Mouse (Mus musculus) liver, embryonic 14.5 days (tissue): ENCODE data around the gene Ccl4. TPM values are rescaled to one million over a fixed set of nuclear protein-coding genes. Genes with fewer than 3 reads are reported as not detected.

Experiments used
- ATAC-seq: fragments of 200-750 bp; cut with Nextera tagmentation; 2 replicates; pipeline ENCODE4 v1.8.0; 2017; ENCODE audit warnings: moderate number of reproducible peaks, mild to moderate bottlenecking, moderate library complexity; ENCODE audit not compliant: insufficient read depth
- DNase-seq, 3 experiments: peaks; one replicate each; pipeline ENCODE4 v3.0.0-alpha.2; 2012 to 2013; ENCODE audit warnings: low read depth in 3 of 3, low spot score in 3 of 3
- H3K27ac ChIP-seq: fragments of 300-500 bp; sonication (generic); 2 replicates; pipeline ENCODE4 v1.5.1; 2014; ENCODE audit warnings: moderate library complexity, mild to moderate bottlenecking, control low read depth, inconsistent platforms
- H3K27me3 ChIP-seq: fragments of 300-500 bp; sonication (generic); 2 replicates; pipeline ENCODE4 v1.6.1; 2014; ENCODE audit warnings: mild to moderate bottlenecking, low read length, moderate library complexity; ENCODE audit not compliant: control insufficient read depth, insufficient read depth
- H3K36me3 ChIP-seq: fragments of 300-500 bp; sonication (generic); replicated peaks from 2 replicates; pipeline ENCODE4 v1.6.1; 2014; ENCODE audit warnings: low read depth; ENCODE audit not compliant: control insufficient read depth, insufficient read depth
- H3K4me1 ChIP-seq, 2 experiments: fragments of 200-500 bp in 1 of 2; fragments of 300-500 bp in 1 of 2; sonication (generic) in 1 of 2; replicated peaks; 2 replicates each; pipeline ENCODE4 v1.6.1; 2012 to 2014; ENCODE audit warnings: antibody characterized with exemption in 1 of 2, inconsistent platforms in 1 of 2, low read length in 1 of 2; ENCODE audit not compliant: control insufficient read depth in 2 of 2, insufficient read depth in 2 of 2
- H3K4me2 ChIP-seq: fragments of 300-500 bp; sonication (generic); 2 replicates; pipeline ENCODE4 v1.6.1; 2014; ENCODE audit warnings: low read depth, mild to moderate bottlenecking, control low read depth, moderate library complexity
- H3K4me3 ChIP-seq, 2 experiments: fragments of 200-500 bp in 1 of 2; fragments of 300-500 bp in 1 of 2; sonication (generic) in 1 of 2; 2 replicates each; pipeline ENCODE4 v1.5.1; 2012 to 2014; ENCODE audit warnings: low read depth in 2 of 2, low read length in 2 of 2, mild to moderate bottlenecking in 2 of 2, control low read depth in 1 of 2, inconsistent platforms in 1 of 2, moderate library complexity in 1 of 2; ENCODE audit not compliant: insufficient read depth in 1 of 2
- H3K9ac ChIP-seq: fragments of 300-500 bp; sonication (generic); replicated peaks from 2 replicates; pipeline ENCODE4 v1.6.1; 2014; ENCODE audit warnings: mild to moderate bottlenecking, control low read depth, moderate library complexity
- H3K9me3 ChIP-seq: fragments of 300-500 bp; sonication (generic); 2 replicates; pipeline ENCODE4 v1.6.1; 2016; ENCODE audit warnings: low read length, mixed read lengths; ENCODE audit not compliant: control insufficient read depth
- CTCF ChIP-seq: IDR thresholded peaks from 2 replicates; pipeline ENCODE4 v1.5.1; 2016; ENCODE audit warnings: antibody characterized with exemption, low read depth, control low read depth
- EP300 ChIP-seq: IDR thresholded peaks from 2 replicates; pipeline ENCODE4 v1.6.1; 2016; ENCODE audit warnings: antibody characterized with exemption, low read depth
- WGBS: fragments of 180-500 bp; shearing (Covaris S2); extraction: QIAGEN DNeasy Blood & Tissue Kit; methylation state at CpG from one replicate; pipeline ENCODE4 v1.1.7; 2014; ENCODE audit not compliant: insufficient replicate concordance; 5-methylcytosine and 5-hydroxymethylcytosine counted together
- polyA plus RNA-seq, 2 experiments: library from polyadenylated mRNA; depleted of rRNA in 1 of 2; stranded (reverse) in 1 of 2; unstranded in 1 of 2; fragments of >200 nt; fragmentation: Nextera tagmentation in 1 of 2; extraction: Ambion mirVana in 1 of 2; gene quantifications; 2 replicates each; pipeline versions ENCODE4 v1.2.1 to v1.2.3; 2012 to 2014

Gene Ccl4
- polyA plus RNA-seq, 2 experiments: 0.45 to 0.84 TPM

DNA sequence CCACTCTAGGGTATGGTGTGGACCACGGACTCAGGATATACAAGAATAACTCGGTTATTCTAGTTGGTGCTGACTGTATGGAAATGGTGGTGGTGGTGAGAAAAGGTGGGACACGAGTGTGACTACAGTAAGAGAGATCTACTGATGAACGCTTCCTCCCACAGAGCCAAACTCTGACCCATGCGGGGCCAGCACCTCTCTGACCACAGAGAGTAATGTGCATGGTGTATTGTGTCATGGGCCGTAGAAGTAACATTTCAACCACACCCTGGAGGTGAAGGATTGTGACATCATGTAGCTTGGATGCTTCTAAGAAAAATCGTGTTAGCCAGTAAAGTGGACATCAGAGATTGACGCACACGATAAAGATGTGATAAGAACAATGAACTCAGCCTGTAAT lies 33.6 kb upstream of the Ccl4 start:
- H3K4me1 ChIP-seq: no peaks in the 10 kb centered on the region
- DNase-seq: no peak
- H3K4me2 ChIP-seq: no peak overlapping the region
- H3K36me3 ChIP-seq: no peaks in the 10 kb centered on the region
- H3K27me3 ChIP-seq: no peaks in the 10 kb centered on the region
- no peak overlapping the region for H3K4me3 ChIP-seq
- no peak overlapping the region for H3K27ac ChIP-seq
- ATAC-seq: no peak
- 48% methylated on average over 9 of the region's 9 CpGs for WGBS
- H3K9ac ChIP-seq: no peak overlapping the region
- H3K9me3 ChIP-seq: no peaks in the 10 kb centered on the region
- no peak for TF ChIP-seq EP300

DNA sequence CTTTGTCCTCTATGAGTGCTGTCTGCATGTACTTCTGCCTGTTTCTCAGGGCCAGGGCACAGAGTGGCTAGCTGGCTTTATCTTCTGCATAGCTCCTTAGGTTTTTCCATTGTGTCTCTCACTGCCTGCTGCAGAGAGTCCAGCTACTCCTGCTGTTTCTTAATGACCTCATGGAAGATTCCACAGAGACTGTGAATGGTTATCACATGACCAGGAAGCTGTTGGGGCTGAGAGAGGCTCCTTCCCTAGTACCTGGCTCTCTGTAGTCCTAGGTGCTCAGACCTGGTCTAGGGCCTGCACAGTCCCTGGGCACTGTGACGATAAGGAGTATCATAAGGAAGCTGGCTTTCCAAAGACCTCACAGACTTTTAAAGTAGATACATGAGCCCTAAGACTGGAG lies 31.8 kb upstream of the Ccl4 start:
- ATAC-seq (no peak), DNase-seq (no peak)
- Histone ChIP-seq H3K9me3 (no peaks in the 10 kb centered on the region), H3K27ac (no peak overlapping the region), H3K4me2 (no peak overlapping the region), H3K9ac (no peak overlapping the region), H3K4me3 (no peak overlapping the region), H3K4me1 (no peaks in the 10 kb centered on the region), H3K36me3 (no peaks in the 10 kb centered on the region), H3K27me3 (no peaks in the 10 kb centered on the region)
- 71% methylated on average over 1 of the region's 1 CpGs for WGBS
- TF ChIP-seq CTCF (no peak), EP300 (no peak)

DNA sequence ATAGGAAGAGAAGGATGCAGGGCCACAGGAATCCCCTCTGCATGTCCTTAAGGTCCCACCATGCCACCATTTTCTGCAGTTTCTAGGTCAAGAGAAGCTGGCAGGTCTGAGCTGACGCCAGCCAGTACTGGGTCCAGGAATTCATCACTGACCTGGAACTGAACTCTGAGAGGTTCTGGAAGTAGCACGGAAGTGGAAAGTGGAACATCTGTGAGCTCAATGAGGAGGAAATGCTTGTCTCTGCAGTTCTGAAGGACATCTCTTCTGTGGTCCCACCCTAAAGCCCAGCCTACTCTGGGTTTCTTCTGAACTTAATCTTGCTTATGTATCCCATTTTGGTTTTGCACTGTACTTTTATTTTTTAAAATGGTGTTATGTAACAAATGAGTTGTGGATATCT lies 31.3 kb upstream of the Ccl4 start:
- WGBS: 51% methylated on average over 2 of the region's 2 CpGs
- Histone ChIP-seq H3K36me3 (no peaks in the 10 kb centered on the region), H3K4me3 (no peak overlapping the region), H3K27me3 (no peaks in the 10 kb centered on the region), H3K4me1 (no peaks in the 10 kb centered on the region), H3K4me2 (no peak overlapping the region), H3K9ac (no peak overlapping the region), H3K9me3 (no peaks in the 10 kb centered on the region), H3K27ac (no peak overlapping the region)
- ATAC-seq (no peak), DNase-seq (no peak)
- TF ChIP-seq EP300 (no peak), CTCF (no peak)

DNA sequence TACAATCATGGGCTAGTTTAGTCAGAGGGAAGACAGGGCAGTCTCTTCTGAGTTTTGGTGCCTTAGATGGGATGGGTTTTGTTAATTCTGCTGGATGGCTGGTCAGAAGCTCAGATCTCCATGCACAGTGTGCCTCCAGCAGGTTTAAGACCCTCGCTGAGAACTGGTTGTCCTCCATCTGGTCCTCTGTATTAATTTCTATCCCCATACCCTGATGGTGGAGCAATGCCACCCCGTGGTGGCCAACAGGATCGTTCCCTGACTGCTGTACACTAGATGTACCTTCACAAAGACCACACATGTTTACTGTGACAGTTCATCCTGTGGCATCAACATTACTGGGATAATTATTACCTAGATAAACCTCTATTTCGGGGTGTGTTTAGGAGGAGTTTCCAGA lies 29.6 kb upstream of the Ccl4 start:
- H3K9me3 ChIP-seq: no peaks in the 10 kb centered on the region
- no peak overlapping the region for H3K4me2 ChIP-seq
- WGBS: 35% methylated on average over 4 of the region's 4 CpGs
- no peak overlapping the region for H3K9ac ChIP-seq
- H3K27ac ChIP-seq: no peak overlapping the region
- H3K4me1 ChIP-seq: no peaks in the 10 kb centered on the region
- DNase-seq (no peak), ATAC-seq (no peak)
- H3K27me3 ChIP-seq: no peaks in the 10 kb centered on the region
- no peak overlapping the region for H3K4me3 ChIP-seq
- peak; percentile 53 for TF ChIP-seq CTCF
- no peak for TF ChIP-seq EP300
- H3K36me3 ChIP-seq: no peaks in the 10 kb centered on the region

DNA sequence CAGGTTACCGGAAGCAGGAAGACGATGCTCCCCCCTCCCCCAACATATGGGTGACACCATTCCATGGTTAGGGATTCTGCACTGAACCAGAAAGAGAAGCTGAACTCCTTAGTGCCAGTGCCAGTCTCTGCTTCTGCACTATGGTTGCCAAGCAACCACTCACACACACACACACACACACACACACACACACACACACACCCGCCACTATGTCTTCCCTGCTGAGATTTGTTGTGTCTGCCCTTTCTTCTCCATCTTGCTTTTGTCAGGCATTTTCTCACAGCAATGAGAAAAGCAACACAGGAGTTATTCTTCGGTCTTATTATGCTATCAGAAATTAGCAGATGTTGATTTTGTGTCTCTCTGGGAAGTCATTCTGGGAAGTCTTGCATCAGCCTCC lies 28.0 kb upstream of the Ccl4 start:
- H3K27me3 ChIP-seq: no peaks in the 10 kb centered on the region
- H3K27ac ChIP-seq: no peak overlapping the region
- no peak for TF ChIP-seq EP300
- TF ChIP-seq CTCF: no peak
- H3K9me3 ChIP-seq: no peaks in the 10 kb centered on the region
- H3K9ac ChIP-seq: no peak overlapping the region
- no peak for DNase-seq
- no peak overlapping the region for H3K4me3 ChIP-seq
- no peaks in the 10 kb centered on the region for H3K4me1 ChIP-seq
- H3K4me2 ChIP-seq: no peak overlapping the region
- no peaks in the 10 kb centered on the region for H3K36me3 ChIP-seq
- 41% methylated on average over 4 of the region's 4 CpGs for WGBS
- no peak for ATAC-seq

DNA sequence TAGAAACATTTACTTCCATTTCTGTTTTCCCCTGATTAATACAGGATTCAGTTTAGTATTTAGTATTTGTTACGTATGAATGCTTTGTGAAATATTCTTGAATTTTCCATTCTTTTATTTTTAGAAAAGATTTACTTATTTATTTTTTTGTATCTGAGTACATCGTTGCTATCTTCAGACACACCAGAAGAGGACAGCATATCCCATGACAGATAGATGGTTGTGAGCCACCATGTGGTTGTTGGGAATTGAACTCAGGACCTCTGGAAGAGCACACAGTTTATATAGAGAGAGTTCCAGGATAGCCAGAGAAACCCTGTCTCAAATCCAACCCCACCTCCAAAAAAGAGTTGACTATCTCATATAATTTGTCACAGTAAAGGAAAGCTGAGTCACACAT lies 27.5 kb upstream of the Ccl4 start:
- Histone ChIP-seq H3K27me3 (no peaks in the 10 kb centered on the region), H3K4me3 (no peak overlapping the region), H3K9me3 (no peaks in the 10 kb centered on the region), H3K4me2 (no peak overlapping the region), H3K9ac (no peak overlapping the region), H3K36me3 (no peaks in the 10 kb centered on the region), H3K4me1 (no peaks in the 10 kb centered on the region), H3K27ac (no peak overlapping the region)
- ATAC-seq (no peak), DNase-seq (no peak)
- TF ChIP-seq EP300 (no peak), CTCF (no peak)
- 74% methylated on average over 2 of the region's 2 CpGs for WGBS
